Comparison of ENCODE assay signal across 28 mouse cellular contexts in the genomic region with DNA sequence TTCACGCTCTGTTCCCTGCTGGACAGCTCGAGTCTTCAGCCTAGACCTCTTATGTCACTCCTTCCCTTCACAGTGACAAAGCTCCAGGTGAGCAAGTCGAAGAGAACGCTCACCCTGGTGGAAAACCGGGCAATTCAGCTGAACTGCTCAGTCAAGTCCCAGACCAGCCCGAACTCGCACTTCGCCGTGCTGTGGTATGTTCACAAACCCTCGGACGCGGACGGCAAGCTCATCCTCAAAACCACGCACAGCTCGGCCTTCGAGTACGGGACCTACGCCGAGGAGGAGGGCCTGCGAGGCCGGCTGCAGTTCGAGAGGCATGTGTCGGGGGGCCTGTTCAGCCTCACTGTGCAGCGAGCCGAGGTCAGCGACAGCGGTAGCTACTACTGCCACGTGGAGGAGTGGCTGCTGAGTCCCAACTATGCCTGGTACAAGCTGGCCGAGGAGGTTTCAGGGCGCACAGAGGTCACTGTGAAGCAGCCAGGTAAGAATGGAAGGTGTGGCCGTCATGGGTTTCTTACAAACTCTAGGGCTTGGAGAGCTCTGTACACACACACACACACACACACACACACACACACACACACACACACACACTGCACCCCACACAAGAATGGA.
DNase-seq lines count a peak whose midpoint lies in the region; ATAC-seq and TF ChIP-seq lines count a peak whose summit lies in the region.
"Had no signal": no experiment of that assay in that cellular context is flagged by ENCODE, and none has a peak within 500 bp of the region (broad histone marks: within the 10 kb centered on the region; RNA-seq: fewer than 3 reads in every experiment).

No protein-coding gene starts in this region.

- no peak for TF ChIP-seq POLR2A in lung, adult 2 months (IDR thresholded peaks at IDR 0.05; ENCODE audit: borderline replicate concordance, extremely low read depth, low read depth, low read length)

- no peak for DNase-seq in hindbrain, embryonic 10.5 days (ENCODE audit: low spot score)
- DNase-seq in lung, postnatal 0 days (ENCODE audit: low spot score) = peak; percentile 35
- DNase-seq in lung, adult 2 months = no peak
- peak; percentile 79 for DNase-seq in urinary bladder, postnatal 14 days (ENCODE audit: low spot score)
- DNase-seq in adipocyte (ENCODE audit: low spot score) = no peak
- DNase-seq: adrenal gland, adult 8-10 months; cerebellum, adult 2 months; gastrocnemius, postnatal 14 days; heart, postnatal 36 days; kidney, adult 18-20 months; kidney, postnatal 25 days; lung, embryonic 14.5 days; right cerebral cortex, postnatal 4 days; thymus, adult 18-20 months; thymus, postnatal 25 days had no signal

- H3K27me3 ChIP-seq in hindbrain, embryonic 10.5 days (ENCODE audit: insufficient read depth, poor library complexity, severe bottlenecking) = no peaks in the 10 kb centered on the region
- H3K27me3 ChIP-seq in hindbrain, embryonic 12.5 days = no peaks in the 10 kb centered on the region
- no peaks in the 10 kb centered on the region for H3K27me3 ChIP-seq in lung, postnatal 0 days (replicated peaks; ENCODE audit: insufficient read depth, low read length)
- no peaks in the 10 kb centered on the region for H3K27me3 ChIP-seq in stomach, embryonic 14.5 days (ENCODE audit: control insufficient read depth, insufficient read depth, low read length)
- no peaks in the 10 kb centered on the region for H3K27me3 ChIP-seq in forebrain, embryonic 13.5 days
- H3K27me3 ChIP-seq: forebrain, embryonic 12.5 days; kidney, embryonic 15.5 days; limb, embryonic 15.5 days had no signal

- ATAC-seq in hindbrain, embryonic 12.5 days (ENCODE audit: low FRiP score) = no peak
- ATAC-seq in lung, postnatal 0 days = peak; percentile 76
- ATAC-seq in stomach, embryonic 14.5 days (ENCODE audit: insufficient number of reproducible peaks, insufficient read depth, low FRiP score, low read depth) = peak; percentile 73
- ATAC-seq in forebrain, embryonic 13.5 days = no peak
- ATAC-seq: activated CD4-positive, CD25-positive, alpha-beta regulatory T cell, adult 4 months; midbrain, embryonic 16.5 days had no signal

- H3K27ac ChIP-seq in hindbrain, embryonic 10.5 days = peak overlapping the region; percentile 54; the same call in 1 of the 2 replicates
- no peak overlapping the region for H3K27ac ChIP-seq in hindbrain, embryonic 12.5 days
- H3K27ac ChIP-seq in lung, postnatal 0 days (ENCODE audit: low read length) = no peak overlapping the region
- peak overlapping the region; percentile 74 for H3K27ac ChIP-seq in stomach, embryonic 14.5 days (ENCODE audit: low read length)
- no peak overlapping the region for H3K27ac ChIP-seq in forebrain, embryonic 13.5 days
- H3K27ac ChIP-seq: forebrain, embryonic 12.5 days; heart, embryonic 10.5 days; hindbrain, embryonic 14.5 days; kidney, embryonic 15.5 days; limb, embryonic 15.5 days; liver, embryonic 14.5 days; macrophage had no signal

- no peaks in the 10 kb centered on the region for H3K9me3 ChIP-seq in hindbrain, embryonic 10.5 days
- H3K9me3 ChIP-seq in hindbrain, embryonic 12.5 days (replicated peaks) = peaks cover 4% of the 10 kb centered on the region
- no peaks in the 10 kb centered on the region for H3K9me3 ChIP-seq in lung, postnatal 0 days (ENCODE audit: low read length)
- no peaks in the 10 kb centered on the region for H3K9me3 ChIP-seq in stomach, embryonic 14.5 days (ENCODE audit: control insufficient read depth, low read depth, low read length)
- no peaks in the 10 kb centered on the region for H3K9me3 ChIP-seq in forebrain, embryonic 13.5 days (replicated peaks)
- H3K9me3 ChIP-seq: forebrain, embryonic 12.5 days; heart, embryonic 10.5 days; kidney, embryonic 15.5 days; limb, embryonic 15.5 days had no signal

- peaks cover 19% of the 10 kb centered on the region for H3K4me1 ChIP-seq in hindbrain, embryonic 10.5 days (replicated peaks)
- peaks cover 10% of the 10 kb centered on the region for H3K4me1 ChIP-seq in hindbrain, embryonic 12.5 days
- no peaks in the 10 kb centered on the region for H3K4me1 ChIP-seq in lung, postnatal 0 days (ENCODE audit: insufficient read depth, low read depth, low read length)
- no peaks in the 10 kb centered on the region for H3K4me1 ChIP-seq in lung, adult 2 months (ENCODE audit: control insufficient read depth, insufficient read depth, low read length)
- 0 out of 2 replicates have a peak, but pooled peaks cover 9% of the 10 kb centered on the region for H3K4me1 ChIP-seq in stomach, embryonic 14.5 days (ENCODE audit: control insufficient read depth, insufficient read depth, low read length)
- H3K4me1 ChIP-seq in forebrain, embryonic 13.5 days = peaks cover 6% of the 10 kb centered on the region; the same call in 1 of the 2 replicates

- 88% methylated on average over 31 of the region's 31 CpGs for WGBS in hindbrain, embryonic 10.5 days
- 87% methylated on average over 31 of the region's 31 CpGs for WGBS in hindbrain, embryonic 12.5 days
- 76% methylated on average over 29 of the region's 31 CpGs for WGBS in lung, postnatal 0 days
- WGBS in lung, adult 2 months = 84% methylated on average over 31 of the region's 31 CpGs
- 78% methylated on average over 31 of the region's 31 CpGs for WGBS in stomach, embryonic 14.5 days
- WGBS in forebrain, embryonic 13.5 days = 91% methylated on average over 31 of the region's 31 CpGs

- no peak for TF ChIP-seq CTCF in lung, postnatal 0 days (IDR thresholded peaks at IDR 0.05)
- no peak for TF ChIP-seq CTCF in lung, adult 2 months (IDR thresholded peaks at IDR 0.05; ENCODE audit: insufficient read depth, low read length)

- peaks cover 51% of the 10 kb centered on the region for H3K36me3 ChIP-seq in hindbrain, embryonic 10.5 days
- peaks cover 49% of the 10 kb centered on the region for H3K36me3 ChIP-seq in hindbrain, embryonic 12.5 days
- no peaks in the 10 kb centered on the region for H3K36me3 ChIP-seq in lung, postnatal 0 days (ENCODE audit: insufficient read depth, low read length)
- peaks cover 21% of the 10 kb centered on the region for H3K36me3 ChIP-seq in stomach, embryonic 14.5 days (ENCODE audit: control insufficient read depth, insufficient read depth, low read length)
- H3K36me3 ChIP-seq in forebrain, embryonic 13.5 days (ENCODE audit: poor library complexity, severe bottlenecking) = peaks cover 44% of the 10 kb centered on the region

- no peak overlapping the region for H3K4me2 ChIP-seq in hindbrain, embryonic 12.5 days (replicated peaks)
- H3K4me2 ChIP-seq in lung, postnatal 0 days (replicated peaks; ENCODE audit: low read depth, low read length) = no peak overlapping the region
- H3K4me2 ChIP-seq in stomach, embryonic 14.5 days (replicated peaks; ENCODE audit: low read depth, low read length) = no peak overlapping the region
- H3K4me2 ChIP-seq in forebrain, embryonic 13.5 days = no peak overlapping the region
- H3K4me2 ChIP-seq: forebrain, embryonic 12.5 days; hindbrain, embryonic 14.5 days; kidney, embryonic 15.5 days; limb, embryonic 15.5 days; lung, embryonic 14.5 days had no signal

- no peak overlapping the region for H3K4me3 ChIP-seq in hindbrain, embryonic 10.5 days
- no peak overlapping the region for H3K4me3 ChIP-seq in hindbrain, embryonic 12.5 days
- H3K4me3 ChIP-seq in lung, postnatal 0 days (ENCODE audit: low read depth, low read length) = no peak overlapping the region
- H3K4me3 ChIP-seq in lung, adult 2 months (replicated peaks; ENCODE audit: extremely low read depth, low read depth, low read length) = no peak overlapping the region
- no peak overlapping the region for H3K4me3 ChIP-seq in stomach, embryonic 14.5 days (ENCODE audit: low read depth, low read length)
- no peak overlapping the region for H3K4me3 ChIP-seq in forebrain, embryonic 13.5 days
- H3K4me3 ChIP-seq: erythroblast, embryonic 14.5 days; forebrain, embryonic 12.5 days; heart, embryonic 10.5 days; kidney, embryonic 15.5 days; limb, embryonic 15.5 days had no signal

- TF ChIP-seq EP300 in lung, postnatal 0 days (IDR thresholded peaks at IDR 0.05) = no peak

- H3K9ac ChIP-seq in hindbrain, embryonic 12.5 days = no peak overlapping the region
- no peak overlapping the region for H3K9ac ChIP-seq in lung, postnatal 0 days (replicated peaks; ENCODE audit: low read depth)
- no peak overlapping the region for H3K9ac ChIP-seq in stomach, embryonic 14.5 days (replicated peaks; ENCODE audit: low read depth, low read length)
- no peak overlapping the region for H3K9ac ChIP-seq in forebrain, embryonic 13.5 days
- H3K9ac ChIP-seq: forebrain, embryonic 12.5 days; hindbrain, embryonic 14.5 days; kidney, embryonic 15.5 days; limb, embryonic 15.5 days; liver, embryonic 14.5 days; lung, embryonic 14.5 days had no signal

Comparison
In these comparisons a context has a peak if more than half of its experiments do, and no peak if none do; other contexts are left out.
1. DNase-seq: peak in lung, postnatal 0 days (single experiment) and urinary bladder, postnatal 14 days (single experiment); none in hindbrain, embryonic 10.5 days (single experiment), lung, adult 2 months (single experiment) and adipocyte (single experiment).
2. H3K27ac ChIP-seq: peak in hindbrain, embryonic 10.5 days (single experiment) and stomach, embryonic 14.5 days (single experiment); none in hindbrain, embryonic 12.5 days (single experiment), lung, postnatal 0 days (single experiment) and forebrain, embryonic 13.5 days (single experiment).
3. ATAC-seq: peak in lung, postnatal 0 days (single experiment) and stomach, embryonic 14.5 days (single experiment); none in hindbrain, embryonic 12.5 days (single experiment) and forebrain, embryonic 13.5 days (single experiment).